Mouse (Mus musculus) kidney, embryonic 14.5 days (tissue): ENCODE results near the gene Rictor. TPM values are rescaled to one million over a fixed set of nuclear protein-coding genes. Genes with fewer than 3 reads are reported as not detected.

Experiments used
- ATAC-seq: fragments of 200-750 bp; cut with Nextera tagmentation; 2 replicates; pipeline ENCODE4 v1.8.0; 2017; ENCODE audit warnings: moderate number of reproducible peaks, mild to moderate bottlenecking, moderate TSS enrichment, moderate library complexity; ENCODE audit not compliant: low FRiP score, low TSS enrichment
- H3K27ac ChIP-seq: fragments of 300-500 bp; sonication (generic); 2 replicates; pipeline ENCODE4 v1.5.1; 2014; ENCODE audit warnings: low read depth, mild to moderate bottlenecking, low read length, moderate library complexity, mixed read lengths
- H3K27me3 ChIP-seq: fragments of 300-500 bp; sonication (generic); 2 replicates; pipeline ENCODE4 v1.6.1; 2014; ENCODE audit warnings: mild to moderate bottlenecking, low read length; ENCODE audit not compliant: control insufficient read depth, insufficient read depth
- H3K36me3 ChIP-seq: fragments of 300-500 bp; sonication (generic); 2 replicates; pipeline ENCODE4 v1.6.1; 2014; ENCODE audit warnings: low read length, mixed read lengths; ENCODE audit not compliant: control insufficient read depth, insufficient read depth
- H3K4me1 ChIP-seq: fragments of 300-500 bp; sonication (generic); 2 replicates; pipeline ENCODE4 v1.6.1; 2014; ENCODE audit warnings: low read length, mixed read lengths; ENCODE audit not compliant: control insufficient read depth, insufficient read depth
- H3K4me2 ChIP-seq: fragments of 300-500 bp; sonication (generic); replicated peaks from 2 replicates; pipeline ENCODE4 v1.6.1; 2014; ENCODE audit warnings: low read depth, mild to moderate bottlenecking, low read length
- H3K4me3 ChIP-seq: fragments of 300-500 bp; sonication (generic); 2 replicates; pipeline ENCODE4 v1.5.1; 2014; ENCODE audit warnings: mild to moderate bottlenecking, low read length
- H3K9ac ChIP-seq: fragments of 300-500 bp; sonication (generic); 2 replicates; pipeline ENCODE4 v1.6.1; 2014; ENCODE audit warnings: low read depth, mild to moderate bottlenecking, low read length, moderate library complexity
- H3K9me3 ChIP-seq: fragments of 300-500 bp; sonication (generic); 2 replicates; pipeline ENCODE4 v1.6.1; 2016; ENCODE audit warnings: low read length; ENCODE audit not compliant: control insufficient read depth
- WGBS: fragments of 180-500 bp; shearing (Covaris S2); extraction: QIAGEN DNeasy Blood & Tissue Kit; methylation state at CpG from one replicate; pipeline ENCODE4 v1.1.7; 2014; 5-methylcytosine and 5-hydroxymethylcytosine counted together
- polyA plus RNA-seq: library from polyadenylated mRNA; unstranded; fragments of >200 nt; fragmentation: Nextera tagmentation; extraction: Ambion mirVana; gene quantifications from 2 replicates; pipeline ENCODE4 v1.2.1, GENCODE M21; 2014

Rictor gene
- 31.3 and 46.1 TPM in 2 replicates for polyA plus RNA-seq

GRCm38 (mm10) chr15:6707936-6708525, at the start of gene Rictor:
Gene Rictor, plus strand, starts transcription at chr15:6708379.
- WGBS, result under 1% methylated on average over 55 of the region's 82 CpGs

GRCm38 (mm10) chr15:6661951-6662350, 46.2 kb upstream of the Rictor start:
- no peak overlapping the region for H3K9ac ChIP-seq
- WGBS, result 17% methylated on average over 3 of the region's 3 CpGs
- no peaks in the 10 kb centered on the region for H3K36me3 ChIP-seq
- H3K4me1 ChIP-seq, result no peaks in the 10 kb centered on the region
- ATAC-seq, result peak; percentile 79
- no peaks in the 10 kb centered on the region for H3K9me3 ChIP-seq
- H3K27ac ChIP-seq, result no peak overlapping the region
- no peak overlapping the region for H3K4me2 ChIP-seq
- H3K27me3 ChIP-seq, result no peaks in the 10 kb centered on the region
- no peak overlapping the region for H3K4me3 ChIP-seq

More at GRCm38 (mm10) chr15:6707936-6708525, at the start of gene Rictor:
- Histone ChIP-seq H3K9me3 (no peaks in the 10 kb centered on the region), H3K4me2 (peak within 1 kb of the TSS; percentile 84), H3K27ac (peak within 1 kb of the TSS; percentile 91), H3K9ac (peak within 1 kb of the TSS; percentile 93), H3K27me3 (no peaks in the 10 kb centered on the region), H3K4me3 (peak within 1 kb of the TSS; percentile 88), H3K36me3 (no peaks in the 10 kb centered on the region), H3K4me1 (peaks cover 9% of the 10 kb centered on the region; the same call in 1 of the 2 replicates)
- ATAC-seq, result peak; percentile 86

GRCm38 (mm10) chr15:6663991-6664390, 44.2 kb upstream of the Rictor start:
- Histone ChIP-seq H3K9me3 (no peaks in the 10 kb centered on the region), H3K27me3 (no peaks in the 10 kb centered on the region), H3K4me2 (no peak overlapping the region), H3K4me3 (no peak overlapping the region), H3K27ac (no peak overlapping the region), H3K9ac (no peak overlapping the region), H3K36me3 (no peaks in the 10 kb centered on the region), H3K4me1 (no peaks in the 10 kb centered on the region)
- no peak for ATAC-seq
- WGBS, result 67% methylated on average over 7 of the region's 7 CpGs

- no peak overlapping the region for H3K9ac ChIP-seq
- no peak overlapping the region for H3K4me3 ChIP-seq
- 54% methylated on average over 5 of the region's 5 CpGs for WGBS
- H3K27ac ChIP-seq, result no peak overlapping the region
- no peaks in the 10 kb centered on the region for H3K9me3 ChIP-seq
- no peak overlapping the region for H3K4me2 ChIP-seq
- no peak for ATAC-seq
- no peaks in the 10 kb centered on the region for H3K36me3 ChIP-seq
- H3K27me3 ChIP-seq, result no peaks in the 10 kb centered on the region
- no peaks in the 10 kb centered on the region for H3K4me1 ChIP-seq
These were observed 42.1 kb upstream of the Rictor start for GRCm38 (mm10) chr15:6666072-6666471.

- ATAC-seq, result no peak
- Histone ChIP-seq H3K9ac (no peak overlapping the region), H3K4me2 (no peak overlapping the region), H3K27me3 (no peaks in the 10 kb centered on the region), H3K9me3 (no peaks in the 10 kb centered on the region), H3K4me1 (no peaks in the 10 kb centered on the region), H3K4me3 (no peak overlapping the region), H3K27ac (no peak overlapping the region), H3K36me3 (no peaks in the 10 kb centered on the region)
- WGBS, result 42% methylated on average over 14 of the region's 14 CpGs
These were observed 39.3 kb upstream of the Rictor start for GRCm38 (mm10) chr15:6668793-6669437.

- Histone ChIP-seq H3K36me3 (no peaks in the 10 kb centered on the region), H3K9me3 (no peaks in the 10 kb centered on the region), H3K27ac (no peak overlapping the region), H3K4me1 (no peaks in the 10 kb centered on the region), H3K4me3 (no peak overlapping the region), H3K27me3 (no peaks in the 10 kb centered on the region), H3K9ac (no peak overlapping the region), H3K4me2 (no peak overlapping the region)
- WGBS, result 83% methylated on average over 2 of the region's 2 CpGs
- no peak for ATAC-seq
These were observed 29.7 kb upstream of the Rictor start for GRCm38 (mm10) chr15:6678479-6678878.

GRCm38 (mm10) chr15:6702164-6702563, 6.0 kb upstream of the Rictor start:
- WGBS, result 77% methylated on average over 2 of the region's 2 CpGs
- no peaks in the 10 kb centered on the region for H3K36me3 ChIP-seq
- H3K4me1 ChIP-seq, result no peaks in the 10 kb centered on the region
- no peak for ATAC-seq
- H3K4me2 ChIP-seq, result no peak overlapping the region
- no peak overlapping the region for H3K4me3 ChIP-seq
- no peak overlapping the region for H3K27ac ChIP-seq
- H3K9ac ChIP-seq, result no peak overlapping the region
- no peaks in the 10 kb centered on the region for H3K27me3 ChIP-seq
- H3K9me3 ChIP-seq, result no peaks in the 10 kb centered on the region

- Histone ChIP-seq H3K4me3 (no peak overlapping the region), H3K27me3 (no peaks in the 10 kb centered on the region), H3K9ac (no peak overlapping the region), H3K4me2 (no peak overlapping the region), H3K4me1 (peaks cover 5% of the 10 kb centered on the region; the same call in 1 of the 2 replicates), H3K9me3 (no peaks in the 10 kb centered on the region), H3K36me3 (no peaks in the 10 kb centered on the region), H3K27ac (no peak overlapping the region)
- no peak for ATAC-seq
- WGBS, result 45% methylated on average over 7 of the region's 7 CpGs
These were observed 2.8 kb upstream of the Rictor start for GRCm38 (mm10) chr15:6705351-6705901.

GRCm38 (mm10) chr15:6707551-6707935, 636 bp upstream of the Rictor start:
- Histone ChIP-seq H3K27me3 (no peaks in the 10 kb centered on the region), H3K9ac (peak overlapping the region; percentile 93), H3K4me3 (peak overlapping the region; percentile 88), H3K27ac (peak overlapping the region; percentile 91), H3K36me3 (no peaks in the 10 kb centered on the region), H3K9me3 (no peaks in the 10 kb centered on the region), H3K4me2 (peak overlapping the region; percentile 84), H3K4me1 (peaks cover 8% of the 10 kb centered on the region; the same call in 1 of the 2 replicates)
- ATAC-seq, result peak; percentile 78
- WGBS, result under 1% methylated on average over 43 of the region's 43 CpGs
